Mouse (Mus musculus): ENCODE data around the gene Cacna1e. TPM values are rescaled to one million over a fixed set of nuclear protein-coding genes. Genes with fewer than 3 reads are reported as not detected.

Gene Cacna1e
- total and polyA plus RNA-seq, 3 experiments = not detected

DNA sequence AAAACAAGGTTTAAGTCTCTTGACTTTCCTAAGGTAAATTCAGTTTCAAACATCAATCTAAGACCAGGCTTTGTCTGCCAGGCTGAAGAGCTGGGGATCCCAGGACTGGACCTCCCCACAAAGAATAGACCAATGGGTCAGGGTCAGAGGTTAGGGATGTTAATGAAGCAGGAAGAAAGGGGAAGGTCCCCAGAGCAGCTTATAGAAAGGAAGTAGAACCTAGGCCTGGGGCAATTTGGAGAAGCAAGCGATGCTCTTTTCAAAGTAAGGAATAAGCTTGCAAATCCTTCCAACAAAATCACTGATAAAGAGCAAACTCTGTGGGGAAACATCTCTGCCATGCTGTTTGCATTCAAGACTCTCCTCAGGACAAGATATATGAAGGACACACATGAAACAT lies 205.3 kb downstream of the Cacna1e start:
- TF ChIP-seq TBP (IDR thresholded peaks at IDR 0.05; ENCODE audit: low read depth, low read length) (no peak), HCFC1 (IDR thresholded peaks at IDR 0.05; ENCODE audit: low read depth, low read length) (no peak), NELFE (IDR thresholded peaks at IDR 0.05; ENCODE audit: low read depth, low read length) (no peak), KAT2A (conservative IDR thresholded peaks at IDR 0.05; ENCODE audit: low read depth, low read length) (no peak), MAZ (IDR thresholded peaks at IDR 0.05; ENCODE audit: low read depth, low read length) (no peak)
- no peaks in the 10 kb centered on the region for H3K9me3 ChIP-seq (replicated peaks; ENCODE audit: insufficient read depth, low read length)
- peaks cover 8 to 11% of the 10 kb centered on the region in 2 experiments for H3K4me1 ChIP-seq (ENCODE audit: control insufficient read depth in 1 of 2, insufficient read depth in 2 of 2, low read length in 2 of 2)
- peaks cover 0 to 20% of the 10 kb centered on the region in 2 experiments; a peak in 2 of 4 replicates for H3K36me3 ChIP-seq (ENCODE audit: control insufficient read depth in 1 of 2, insufficient read depth in 2 of 2, low read length in 2 of 2)
- DNase-seq (ENCODE audit: low read depth, low spot score) = peak; percentile 9
- H3K79me2 ChIP-seq (ENCODE audit: control insufficient read depth, insufficient read depth, low read length, poor library complexity) = no peaks in the 10 kb centered on the region
- no peaks in the 10 kb centered on the region for H3K27me3 ChIP-seq (ENCODE audit: control insufficient read depth in 1 of 2, insufficient read depth in 2 of 2, low read length in 2 of 2)
- H3K4me3 ChIP-seq (ENCODE audit: control insufficient read depth in 1 of 2, insufficient read depth in 1 of 2, low read depth in 2 of 2, low read length in 2 of 2) = no peak overlapping the region
- no peak overlapping the region for H3K27ac ChIP-seq (ENCODE audit: control insufficient read depth, low read depth, low read length)
- H3K9ac ChIP-seq (ENCODE audit: control insufficient read depth, low read depth, low read length, poor library complexity, severe bottlenecking) = no peak overlapping the region

DNA sequence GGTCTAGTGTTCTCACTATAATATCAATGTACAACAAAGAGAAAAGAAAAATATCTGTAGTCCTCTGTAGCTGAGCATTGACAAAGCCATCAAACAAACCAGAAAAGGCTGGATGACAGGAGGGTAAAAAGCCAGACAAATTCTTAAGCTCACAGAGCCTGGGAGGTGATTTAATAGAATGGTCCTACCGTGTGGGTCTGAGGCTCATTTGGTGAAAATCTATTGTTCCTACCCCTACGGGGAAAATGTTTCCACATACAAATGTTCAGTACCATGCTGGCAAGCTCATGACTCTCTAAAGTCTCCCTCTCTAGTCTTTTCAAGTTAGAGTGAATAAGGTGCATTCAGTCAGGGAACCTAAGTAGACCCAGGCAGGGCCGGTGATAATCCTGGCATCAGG lies 206.2 kb downstream of the Cacna1e start:
- Histone ChIP-seq H3K9ac (ENCODE audit: control insufficient read depth, low read depth, low read length, poor library complexity, severe bottlenecking) (no peak overlapping the region), H3K79me2 (ENCODE audit: control insufficient read depth, insufficient read depth, low read length, poor library complexity) (no peaks in the 10 kb centered on the region), H3K4me1 (ENCODE audit: control insufficient read depth in 1 of 2, insufficient read depth in 2 of 2, low read length in 2 of 2) (peaks cover 6 to 10% of the 10 kb centered on the region in 2 experiments), H3K36me3 (ENCODE audit: control insufficient read depth in 1 of 2, insufficient read depth in 2 of 2, low read length in 2 of 2) (peaks cover 0 to 15% of the 10 kb centered on the region in 2 experiments; a peak in 2 of 4 replicates), H3K27ac (ENCODE audit: control insufficient read depth, low read depth, low read length) (peak overlapping the region; percentile 15; the same call in 1 of the 2 replicates), H3K4me3 (ENCODE audit: control insufficient read depth in 1 of 2, insufficient read depth in 1 of 2, low read depth in 2 of 2, low read length in 2 of 2) (no peak overlapping the region), H3K9me3 (replicated peaks; ENCODE audit: insufficient read depth, low read length) (no peaks in the 10 kb centered on the region), H3K27me3 (ENCODE audit: control insufficient read depth in 1 of 2, insufficient read depth in 2 of 2, low read length in 2 of 2) (no peaks in the 10 kb centered on the region)
- peak; percentile 8 for DNase-seq (ENCODE audit: low read depth, low spot score)
- TF ChIP-seq GATA1 (IDR thresholded peaks at IDR 0.05; ENCODE audit: low read depth, low read length) (no peak), CHD2 (IDR thresholded peaks at IDR 0.05; ENCODE audit: low read length) (no peak), MAZ (IDR thresholded peaks at IDR 0.05; ENCODE audit: low read depth, low read length) (no peak), RAD21 (IDR thresholded peaks at IDR 0.05; ENCODE audit: low read depth, low read length) (no peak), MAX (IDR thresholded peaks at IDR 0.05; ENCODE audit: low read length) (no peak), BHLHE40 (IDR thresholded peaks at IDR 0.05; ENCODE audit: borderline replicate concordance, low read depth, low read length) (no peak), KAT2A (conservative IDR thresholded peaks at IDR 0.05; ENCODE audit: low read depth, low read length) (no peak), POLR2AphosphoS2 (IDR thresholded peaks at IDR 0.05; ENCODE audit: low read length) (no peak), SIN3A (IDR thresholded peaks at IDR 0.05; ENCODE audit: low read length) (no peak), ZC3H11A (IDR thresholded peaks at IDR 0.05; ENCODE audit: low read depth, low read length) (no peak), EP300 (IDR thresholded peaks at IDR 0.05; ENCODE audit: low read depth in 1 of 2, low read length in 2 of 2) (no peak), MAFK (IDR thresholded peaks at IDR 0.05; ENCODE audit: borderline replicate concordance, low read depth, low read length) (no peak), JUND (IDR thresholded peaks at IDR 0.05; ENCODE audit: low read depth, low read length) (no peak), CHD1 (IDR thresholded peaks at IDR 0.05; ENCODE audit: low read depth, low read length) (no peak), RCOR1 (IDR thresholded peaks at IDR 0.05; ENCODE audit: low read depth, low read length) (no peak), NELFE (IDR thresholded peaks at IDR 0.05; ENCODE audit: low read depth, low read length) (no peak), ZNF384 (IDR thresholded peaks at IDR 0.05; ENCODE audit: low read depth, low read length) (no peak)
